Mouse (Mus musculus): ENCODE measurements around the gene Hapln2. TPM values are rescaled to one million over a fixed set of nuclear protein-coding genes. Genes with fewer than 3 reads are reported as not detected.

The Hapln2 gene
- total RNA-seq, 2 experiments from 2014 or later = not detected

DNA sequence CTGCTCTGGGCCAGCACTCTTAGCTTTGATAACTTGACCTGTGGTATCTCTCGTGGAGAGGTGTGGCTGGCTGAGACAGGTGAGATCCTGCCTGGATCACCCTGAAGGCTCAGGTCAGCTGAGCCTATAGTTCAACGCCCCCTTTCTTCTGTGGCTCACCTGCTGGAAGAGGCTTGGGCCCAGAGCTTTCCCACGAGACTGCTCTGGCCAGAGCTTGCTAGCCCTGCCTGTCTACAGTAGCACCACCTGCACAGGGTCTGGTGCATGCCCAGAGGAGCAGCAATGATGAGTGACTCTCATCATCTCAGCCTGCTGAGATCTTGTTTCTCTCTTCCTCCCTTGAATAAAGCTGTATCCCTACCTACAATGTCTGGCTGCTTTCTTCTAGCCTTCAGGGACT is 47.3 kb downstream of the Hapln2 start:
- DNase-seq = no peak

DNA sequence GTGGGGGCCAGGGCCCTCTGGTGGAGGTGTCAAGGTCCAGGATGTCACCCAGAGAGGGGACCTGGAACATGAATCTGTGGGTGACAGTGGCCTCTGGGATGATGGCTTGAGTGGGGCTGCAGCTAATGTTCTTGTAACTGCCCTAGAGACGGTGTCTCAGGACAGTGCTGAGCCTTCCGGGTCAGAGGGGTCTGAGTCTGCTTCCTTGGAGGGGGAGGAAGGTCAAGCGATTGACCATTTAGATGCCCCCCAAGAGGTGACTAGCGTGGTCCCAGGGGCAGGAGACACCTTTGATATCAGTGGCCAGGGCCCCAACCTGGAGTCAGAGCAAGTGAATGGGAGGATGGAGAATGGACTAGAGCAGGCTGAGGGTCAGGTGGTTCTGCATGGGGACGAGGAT is 47.9 kb downstream of the Hapln2 start:
- DNase-seq = no peak

DNA sequence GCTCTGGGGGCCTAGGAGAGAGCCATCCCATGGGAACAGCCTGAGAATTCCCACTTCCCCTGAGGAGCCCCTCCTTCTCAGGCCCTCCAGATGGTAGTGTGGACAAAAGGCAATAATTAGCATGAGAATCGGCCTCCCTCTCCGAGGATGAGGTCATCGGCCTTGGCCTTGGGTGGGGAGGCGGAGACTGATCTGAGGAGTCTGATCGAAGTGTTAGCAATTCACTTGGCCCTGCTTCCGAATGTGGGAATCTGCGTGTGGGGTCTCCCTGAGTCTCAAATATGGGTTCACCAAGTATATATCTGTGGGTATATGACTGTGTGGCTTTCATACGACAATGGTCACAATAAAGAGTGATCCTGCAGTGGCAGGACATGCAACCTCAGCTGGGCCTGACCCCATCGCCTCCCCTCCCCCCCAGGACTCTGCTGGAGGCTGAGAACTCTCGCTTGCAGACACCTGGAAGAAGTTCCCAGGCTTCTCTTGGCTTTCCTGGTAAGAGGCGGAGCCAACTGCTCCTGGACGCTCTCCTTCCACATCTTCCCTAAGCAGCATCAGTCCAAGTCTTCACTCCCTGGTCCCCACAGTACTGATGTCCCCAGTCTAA is 52.9 kb downstream of the Hapln2 start:
- peak; percentile 66 for DNase-seq

DNA sequence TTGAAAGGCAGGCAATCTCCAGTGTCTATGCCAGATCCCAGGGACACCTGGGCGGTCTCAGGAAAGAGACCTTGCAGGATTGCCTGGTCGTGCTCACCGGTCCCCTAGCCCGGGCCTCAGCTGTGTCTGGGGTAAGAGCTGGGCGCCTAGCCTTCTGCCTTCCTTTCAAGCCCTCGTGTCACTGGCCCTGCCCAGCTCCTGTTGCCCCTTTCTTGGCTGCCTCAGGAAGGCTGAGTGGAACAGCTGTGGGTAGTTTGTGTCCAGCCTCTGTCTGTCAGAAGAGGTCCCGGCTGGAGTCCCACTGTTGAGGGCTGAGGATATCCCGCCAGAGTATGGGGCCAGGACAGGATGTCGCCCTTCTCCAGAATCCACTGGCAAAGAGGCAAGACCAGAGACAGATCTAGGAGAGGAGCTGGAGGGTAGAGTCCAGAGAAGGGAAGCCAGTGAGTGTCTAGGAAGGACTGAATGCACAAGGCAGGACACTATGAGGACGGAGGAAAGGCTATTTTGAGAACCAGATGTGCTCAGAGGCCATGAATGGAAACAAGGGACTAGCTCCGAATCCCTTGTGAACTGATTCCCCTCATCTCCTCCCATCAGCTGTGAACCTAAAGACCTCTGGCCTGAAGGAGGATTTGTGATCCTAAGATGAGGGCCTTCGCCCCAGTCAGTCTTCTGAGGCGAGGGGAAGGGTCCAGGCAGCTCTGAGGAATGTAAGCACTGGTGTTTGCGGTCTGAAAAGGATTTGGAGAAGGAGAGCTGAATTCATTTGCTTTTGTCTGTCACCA is 53.6 kb downstream of the Hapln2 start:
- DNase-seq = no peak

DNA sequence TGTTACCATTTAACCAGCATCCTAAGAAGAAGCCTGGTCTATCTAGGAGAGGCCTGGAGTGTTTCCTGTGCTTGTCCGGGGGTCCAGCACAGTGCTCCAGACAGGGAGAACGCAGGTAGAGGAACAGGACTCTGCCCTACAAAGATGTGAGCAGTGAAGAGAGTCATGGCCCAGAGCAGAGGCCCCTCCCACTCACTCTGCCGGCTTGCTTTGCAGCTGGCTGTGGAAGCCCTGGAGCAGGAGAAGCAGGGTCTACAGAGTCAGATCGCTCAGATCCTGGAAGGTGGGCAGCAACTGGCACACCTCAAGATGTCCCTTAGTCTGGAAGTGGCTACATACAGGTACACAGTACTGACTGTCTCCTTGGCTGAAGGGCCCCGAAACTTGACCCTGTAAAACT is 54.6 kb downstream of the Hapln2 start:
- DNase-seq = no peak

DNA sequence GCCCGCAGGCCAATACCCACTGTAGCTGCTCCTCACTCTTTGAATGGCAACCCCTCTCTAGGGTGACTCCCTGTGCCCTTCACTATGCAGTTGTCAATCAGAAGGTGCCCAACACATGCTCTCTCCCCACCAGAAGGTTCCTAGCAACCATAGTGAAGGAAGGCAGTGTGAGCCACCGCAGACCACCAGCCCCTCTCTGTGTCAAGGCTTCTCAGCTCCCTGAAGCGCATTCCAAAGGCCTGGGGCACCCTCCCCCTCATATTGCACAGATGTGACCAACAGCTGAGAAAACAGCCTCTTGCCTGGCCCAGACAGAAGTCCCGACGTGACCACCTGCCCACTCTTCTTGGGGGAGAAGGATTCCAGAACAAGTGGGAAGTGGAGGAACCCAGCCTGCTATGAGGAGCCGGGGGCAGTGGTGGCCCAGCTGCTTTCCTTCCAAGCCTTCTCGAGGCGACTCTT is 55.1 kb downstream of the Hapln2 start:
- DNase-seq = no peak

Other genes starting within 250 kb of the Hapln2 start
- gene Ntrk1, start 232.4 kb downstream of the Hapln2 start, total RNA-seq (2021) = under 1 TPM; 0.09 to 0.10 TPM
- under 1 TPM in 1 of 2 experiments, not detected in 1; 0.07 TPM for gene Insrr, start 230.6 kb downstream of the Hapln2 start, total RNA-seq (2021)
- 10 to 100 TPM; 24.8 to 26.1 TPM for gene Pear1, start 203.3 kb downstream of the Hapln2 start, total RNA-seq (2021)
- gene Sh2d2a, start 180.8 kb downstream of the Hapln2 start, total RNA-seq (2021) = under 1 TPM in 1 of 2 experiments, not detected in 1; 0.12 TPM
- gene Prcc, start 142.0 kb downstream of the Hapln2 start, total RNA-seq (2021) = 10 to 100 TPM; 56.2 to 56.9 TPM
- gene Hdgf, start 121.3 kb downstream of the Hapln2 start, total RNA-seq (2021) = 100 to 1,000 TPM; 146 to 151 TPM
- 10 to 100 TPM; 68.2 to 68.9 TPM for gene Mrpl24, start 108.1 kb downstream of the Hapln2 start, total RNA-seq (2021)
- 10 to 100 TPM; 20.1 to 21.2 TPM for gene Isg20l2, start 97.3 kb downstream of the Hapln2 start, total RNA-seq (2021)
- gene Rrnad1, start 96.9 kb downstream of the Hapln2 start, total RNA-seq (2021) = 1 to 10 TPM; 7.7 to 8.9 TPM
- 1 to 10 TPM in 1 of 2 experiments, under 1 TPM in 1; 0.91 to 1.0 TPM for gene Crabp2, start 78.9 kb downstream of the Hapln2 start, total RNA-seq (2021)
- 10 to 100 TPM; 66.5 to 70.4 TPM for gene Nes, start 56.5 kb downstream of the Hapln2 start, total RNA-seq (2021)
- under 1 TPM; 0.12 to 0.29 TPM for gene Bcan, start 27.4 kb downstream of the Hapln2 start, total RNA-seq (2021)
- gene Gpatch4, start 15.5 kb upstream of the Hapln2 start, total RNA-seq (2021) = 1 to 10 TPM; 7.2 to 7.5 TPM
- gene Naxe, start 30.9 kb upstream of the Hapln2 start, total RNA-seq (2021) = 10 to 100 TPM; 77.4 to 80.8 TPM
- gene Ttc24, start 50.7 kb upstream of the Hapln2 start, total RNA-seq (2021) = not detected
- 10 to 100 TPM; 49.2 to 56.5 TPM for gene Iqgap3, start 54.4 kb upstream of the Hapln2 start, total RNA-seq (2021)
- gene Mef2d, start 114.8 kb upstream of the Hapln2 start, total RNA-seq (2021) = 100 to 1,000 TPM; 115 to 120 TPM
- not detected for gene Rhbg, start 227.1 kb upstream of the Hapln2 start, total RNA-seq (2021)

Measured in heart, postnatal 4 days (tissue).